Mouse (Mus musculus) heart, adult 8-10 months (tissue): ENCODE results near the gene Orc5. TPM values are rescaled to one million over a fixed set of nuclear protein-coding genes. Genes with fewer than 3 reads are reported as not detected.

Experiments
- total RNA-seq, 4 experiments: library from RNA; stranded (reverse); gene quantifications; 2 replicates each; pipeline ENCODE4 v1.2.4; 2022

Orc5 gene
- total RNA-seq, 4 experiments from 2014 or later, result 7.9 to 8.5 (median 8.4) TPM

Other genes with a start within 250 kb of the Orc5 start
- gene Reln, start 205.7 kb downstream of the Orc5 start, total RNA-seq, result 1 to 10 TPM; 3.2 to 4.2 (median 4.1) TPM
- not detected for gene Lhfpl3, start 195.6 kb upstream of the Orc5 start, total RNA-seq